12 mouse cellular contexts compared by ENCODE assay signal in the genomic region with DNA sequence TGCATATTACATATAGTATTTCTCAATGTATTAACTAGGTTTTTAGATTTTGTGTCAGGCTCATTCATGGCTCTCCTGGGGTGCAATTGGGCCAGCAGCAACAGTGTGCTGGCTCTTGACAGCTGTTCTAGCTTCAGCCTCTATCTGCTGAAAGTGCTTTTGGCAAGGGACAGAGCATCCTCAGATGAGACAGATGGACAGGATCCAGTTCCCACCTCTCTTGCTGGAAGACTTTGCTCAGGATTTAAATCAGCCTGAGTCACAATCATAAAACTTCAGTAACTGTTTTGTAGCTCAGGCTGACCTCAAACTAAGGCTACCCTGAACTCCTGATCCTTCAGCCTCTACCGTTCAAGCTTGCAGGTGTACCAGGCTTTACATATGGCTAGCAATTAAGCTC.
DNase-seq lines count a peak whose midpoint lies in the region.
"Had no signal": no experiment of that assay in that cellular context is flagged by ENCODE, and none has a peak within 500 bp of the region (broad histone marks: within the 10 kb centered on the region; RNA-seq: fewer than 3 reads in every experiment).

No protein-coding gene starts in this region.

- peak; percentile 20 to 59 for DNase-seq in frontal cortex, adult 2 months (ENCODE audit: extremely low spot score in 1 of 2, low spot score in 1 of 2)
- no peak for DNase-seq in frontal cortex, postnatal 25 days (ENCODE audit: low spot score in 2 of 2)
- peak; percentile 36 for DNase-seq in layer of hippocampus, adult 9-11 months
- DNase-seq in layer of hippocampus, postnatal 10 days (ENCODE audit: low spot score in 2 of 2), result no peak
- DNase-seq in NIH3T3 (ENCODE audit: low read depth), result peak; percentile 28
- peak; percentile 35 to 50 for DNase-seq in cerebellum, postnatal 14 days
- no peak for DNase-seq in embryo, embryonic 9.5 days (ENCODE audit: extremely low spot score)
- DNase-seq: adrenal gland, postnatal 10 days; gastrocnemius, postnatal 14 days; liver; lung, adult 2 months; thymus, adult 18-20 months had no signal

Comparison
In these comparisons a context has a peak if more than half of its experiments do, and no peak if none do; other contexts are left out.
1. DNase-seq: peak in frontal cortex, adult 2 months (2 of 2), layer of hippocampus, adult 9-11 months (single experiment), NIH3T3 (single experiment) and cerebellum, postnatal 14 days (2 of 2); none in frontal cortex, postnatal 25 days (0 of 2), layer of hippocampus, postnatal 10 days (0 of 2) and embryo, embryonic 9.5 days (single experiment).